Mouse (Mus musculus) heart, postnatal 0 days (tissue): Measurements from ENCODE around the gene Hfm1. TPM values are rescaled to one million over a fixed set of nuclear protein-coding genes. Genes with fewer than 3 reads are reported as not detected.

Source experiments
- ATAC-seq: fragments of 200-750 bp; cut with Nextera tagmentation; 2 replicates; pipeline ENCODE4 v1.8.0; 2017; ENCODE audit warnings: low read depth, moderate number of reproducible peaks, moderate library complexity; ENCODE audit not compliant: insufficient read depth
- DNase-seq: peaks from one replicate; pipeline ENCODE4 v3.0.0-alpha.2; 2016; ENCODE audit warnings: low spot score
- H3K27ac ChIP-seq: fragments of 300-500 bp; sonication (generic); 2 replicates; pipeline ENCODE4 v1.5.1; 2014; ENCODE audit warnings: low read depth, mild to moderate bottlenecking
- H3K27me3 ChIP-seq: fragments of 300-500 bp; sonication (generic); 2 replicates; pipeline ENCODE4 v1.6.1; 2014; ENCODE audit warnings: low read length, mixed read lengths; ENCODE audit not compliant: control insufficient read depth, insufficient read depth
- H3K36me3 ChIP-seq: fragments of 300-500 bp; sonication (generic); replicated peaks from 2 replicates; pipeline ENCODE4 v1.6.1; 2014; ENCODE audit warnings: low read length, mixed read lengths; ENCODE audit not compliant: control insufficient read depth, insufficient read depth
- H3K4me1 ChIP-seq: fragments of 300-500 bp; sonication (generic); 2 replicates; pipeline ENCODE4 v1.6.1; 2014; ENCODE audit warnings: antibody characterized with exemption; ENCODE audit not compliant: control insufficient read depth, insufficient read depth
- H3K4me2 ChIP-seq: fragments of 300-500 bp; sonication (generic); 2 replicates; pipeline ENCODE4 v1.6.1; 2014; ENCODE audit warnings: low read depth, mild to moderate bottlenecking, low read length, moderate library complexity
- H3K4me3 ChIP-seq: fragments of 300-500 bp; sonication (generic); 2 replicates; pipeline ENCODE4 v1.5.1; 2014; ENCODE audit warnings: low read depth, low read length
- H3K9ac ChIP-seq: fragments of 300-500 bp; sonication (generic); replicated peaks from 2 replicates; pipeline ENCODE4 v1.6.1; 2014; ENCODE audit warnings: low read depth, low read length, mixed read lengths
- H3K9me3 ChIP-seq: fragments of 300-500 bp; sonication (generic); replicated peaks from 2 replicates; pipeline ENCODE4 v1.6.1; 2016; ENCODE audit warnings: low read length; ENCODE audit not compliant: control insufficient read depth
- CTCF ChIP-seq: IDR thresholded peaks from 2 replicates; pipeline ENCODE4 v1.5.1; 2016; ENCODE audit warnings: antibody characterized with exemption, control low read depth, low read depth
- EP300 ChIP-seq: IDR thresholded peaks from 2 replicates; pipeline ENCODE4 v1.6.1; 2016; ENCODE audit warnings: antibody characterized with exemption, low read depth
- WGBS: fragments of 180-500 bp; shearing (Covaris S2); extraction: QIAGEN DNeasy Blood & Tissue Kit; methylation state at CpG from one replicate; pipeline ENCODE4 v1.1.7; 2014; 5-methylcytosine and 5-hydroxymethylcytosine counted together
- polyA plus RNA-seq: library from polyadenylated mRNA; unstranded; fragments of >200 nt; fragmentation: Nextera tagmentation; extraction: Ambion mirVana; gene quantifications from 2 replicates; pipeline ENCODE4 v1.2.1, GENCODE M21; 2015
- total RNA-seq: library from RNA; depleted of rRNA; stranded (reverse); fragments of >200 nt; gene quantifications from 2 replicates; pipeline ENCODE4 v1.2.3, GENCODE M21; 2014; ENCODE audit warnings: low replicate concordance

The Hfm1 gene
- total and polyA plus RNA-seq, 2 experiments from 2014 or later = 0.25 TPM; not detected in 1

- no peaks in the 10 kb centered on the region for H3K9me3 ChIP-seq
- peak; percentile 63 for DNase-seq
- no peak overlapping the region for H3K9ac ChIP-seq
- H3K4me3 ChIP-seq = no peak overlapping the region
- H3K36me3 ChIP-seq = no peaks in the 10 kb centered on the region
- under 1% methylated on average over 12 of the region's 12 CpGs for WGBS
- peak; percentile 78 for TF ChIP-seq CTCF
- TF ChIP-seq EP300 = no peak
- 0 out of 2 replicates have a peak overlapping the region, but pooled peaks have one; percentile 53 for H3K4me2 ChIP-seq
- H3K27ac ChIP-seq = no peak overlapping the region
- no peaks in the 10 kb centered on the region for H3K4me1 ChIP-seq
- peak; percentile 76 for ATAC-seq
- H3K27me3 ChIP-seq = no peaks in the 10 kb centered on the region
These were observed 123.0 kb downstream of the Hfm1 start for GRCm38 (mm10) chr5:106803094-106803493.

DNA sequence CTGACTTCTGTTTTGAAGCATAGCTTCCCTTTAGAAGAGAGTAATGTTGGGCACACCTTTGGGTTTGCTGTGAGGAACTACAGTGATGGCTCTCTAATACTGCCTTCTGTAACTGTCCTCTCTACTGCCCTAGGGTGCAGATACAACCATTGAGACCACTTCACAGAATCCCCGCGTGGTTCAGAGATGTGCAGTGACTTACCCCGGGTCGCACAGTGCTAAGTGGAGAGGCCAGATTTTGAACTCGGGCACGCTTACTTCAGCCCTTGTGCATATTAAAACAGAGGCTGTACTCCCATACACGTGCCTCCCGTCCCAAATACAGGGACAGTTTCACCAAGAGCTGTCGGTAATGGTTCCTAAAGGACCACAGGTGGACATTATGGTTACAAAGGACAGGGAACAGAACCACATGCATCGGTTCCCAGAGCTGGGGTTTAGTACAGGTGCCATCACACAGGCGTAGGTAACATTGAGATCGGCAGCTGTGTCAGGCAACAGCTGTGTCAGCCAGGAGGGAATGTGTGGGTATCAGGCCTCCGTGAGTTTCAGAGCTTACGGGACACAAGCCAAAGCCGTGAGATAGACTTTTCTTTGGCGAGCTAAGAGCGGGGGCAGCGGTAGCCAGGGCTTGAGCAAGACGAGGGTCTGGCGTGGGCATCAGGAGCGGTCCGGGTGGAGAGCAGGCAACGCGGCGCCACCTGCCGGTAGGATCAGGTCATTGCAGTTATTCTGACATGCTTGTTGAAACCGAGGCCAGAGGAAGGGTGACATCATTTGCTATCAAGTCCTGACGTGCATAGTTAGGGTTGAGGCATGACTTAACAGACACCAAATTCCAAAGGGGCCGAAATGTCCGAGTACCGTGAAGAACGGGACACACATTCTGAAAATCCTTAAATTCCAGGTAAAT is 124.0 kb downstream of the Hfm1 start:
- WGBS = 5% methylated on average over 32 of the region's 32 CpGs
- ATAC-seq = peak; percentile 74
- TF ChIP-seq EP300 = no peak
- peak; percentile 93 for TF ChIP-seq CTCF

DNA sequence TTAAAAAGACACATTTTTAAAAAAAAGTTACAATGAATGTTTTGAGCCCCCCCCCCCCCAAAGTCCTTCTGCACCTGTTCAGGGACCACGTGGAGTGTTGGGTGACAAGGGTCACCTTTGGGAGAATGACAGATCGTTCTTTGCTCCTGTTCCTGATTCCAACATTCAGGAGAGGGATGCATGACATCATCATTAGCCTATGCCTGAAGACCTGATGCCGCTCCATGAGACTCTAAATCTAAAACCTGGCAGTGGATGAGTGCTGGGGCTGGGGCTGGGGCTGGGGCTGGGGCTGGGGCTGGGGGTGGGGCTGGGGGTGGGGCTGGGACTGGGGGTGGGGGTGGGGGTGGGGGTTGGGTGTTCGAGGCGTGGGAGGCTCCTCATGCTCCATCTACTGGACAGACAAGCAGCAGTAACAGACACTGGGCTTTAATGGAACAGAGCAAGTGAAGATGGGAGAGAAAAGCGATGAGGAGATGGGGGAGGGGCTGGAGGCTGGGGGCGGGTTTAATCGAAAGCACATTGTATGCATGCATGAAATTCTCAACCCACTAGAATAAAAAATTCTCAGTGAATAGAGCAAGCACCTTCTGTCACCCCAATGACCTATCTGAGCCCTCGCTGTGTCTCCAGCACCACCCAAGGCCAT is 124.8 kb downstream of the Hfm1 start:
- no peak for ATAC-seq
- Histone ChIP-seq H3K9ac (no peak overlapping the region), H3K4me3 (no peak overlapping the region), H3K9me3 (no peaks in the 10 kb centered on the region), H3K36me3 (no peaks in the 10 kb centered on the region), H3K27ac (no peak overlapping the region), H3K4me1 (no peaks in the 10 kb centered on the region), H3K4me2 (no peak overlapping the region), H3K27me3 (no peaks in the 10 kb centered on the region)
- TF ChIP-seq EP300 = no peak
- TF ChIP-seq CTCF = no peak
- no peak for DNase-seq
- 19% methylated on average over 9 of the region's 9 CpGs for WGBS

More for the DNA sequence above, 124.0 kb downstream of the Hfm1 start:
- Histone ChIP-seq H3K9ac (no peak overlapping the region), H3K27ac (no peak overlapping the region), H3K27me3 (no peaks in the 10 kb centered on the region), H3K36me3 (no peaks in the 10 kb centered on the region), H3K4me1 (no peaks in the 10 kb centered on the region), H3K4me3 (peak overlapping the region; percentile 20; the same call in 1 of the 2 replicates), H3K4me2 (peak overlapping the region; percentile 53), H3K9me3 (no peaks in the 10 kb centered on the region)
- DNase-seq = peak; percentile 90

DNA sequence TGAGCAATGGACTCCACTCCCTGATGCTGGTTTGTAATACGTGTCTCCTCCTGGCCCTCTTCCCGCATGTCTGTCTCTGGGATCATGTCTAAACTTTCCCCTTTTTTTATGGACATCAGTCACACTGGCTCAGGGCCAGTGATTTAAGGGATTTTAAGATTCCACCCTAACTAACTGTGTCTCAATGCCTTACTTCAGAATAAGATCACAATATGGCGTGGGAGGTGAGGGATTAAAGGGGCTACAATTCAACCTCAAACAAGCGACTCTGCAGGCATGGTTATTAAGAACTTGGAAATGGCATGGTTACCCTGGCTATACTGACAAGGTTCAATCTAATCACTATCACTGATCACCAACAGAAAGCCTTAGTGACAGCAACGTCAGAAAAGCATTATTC is 128.2 kb downstream of the Hfm1 start:
- 75% methylated on average over 5 of the region's 5 CpGs for WGBS
- TF ChIP-seq CTCF = no peak
- TF ChIP-seq EP300 = no peak
- no peaks in the 10 kb centered on the region for H3K27me3 ChIP-seq
- H3K9ac ChIP-seq = no peak overlapping the region
- ATAC-seq (no peak), DNase-seq (no peak)
- H3K36me3 ChIP-seq = no peaks in the 10 kb centered on the region
- no peak overlapping the region for H3K4me2 ChIP-seq
- H3K4me1 ChIP-seq = no peaks in the 10 kb centered on the region
- H3K27ac ChIP-seq = no peak overlapping the region
- H3K9me3 ChIP-seq = no peaks in the 10 kb centered on the region
- no peak overlapping the region for H3K4me3 ChIP-seq

DNA sequence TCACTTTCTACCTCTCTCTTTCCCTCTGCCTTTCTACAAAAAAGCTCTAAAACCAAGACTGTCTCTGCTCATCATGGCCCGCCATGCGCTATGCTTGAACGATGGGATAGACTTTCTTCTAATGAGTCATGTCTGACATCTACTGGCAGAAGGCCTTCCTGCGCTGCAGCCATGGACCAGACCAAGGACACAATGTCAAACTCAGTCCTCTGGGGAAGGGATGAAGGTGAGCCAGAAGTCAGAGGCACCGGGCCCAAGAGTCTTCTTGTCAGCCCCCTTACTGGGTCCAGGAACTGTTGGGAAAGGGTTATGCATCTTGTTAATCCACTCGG is 134.9 kb downstream of the Hfm1 start:
- peak; percentile 78 for ATAC-seq
- H3K9me3 ChIP-seq = no peaks in the 10 kb centered on the region
- whole genome bisulfite sequencing = 9% methylated on average over 6 of the region's 6 CpGs
- H3K36me3 ChIP-seq = no peaks in the 10 kb centered on the region
- no peaks in the 10 kb centered on the region for H3K4me1 ChIP-seq
- H3K4me3 ChIP-seq = no peak overlapping the region
- no peak overlapping the region for H3K9ac ChIP-seq
- H3K27ac ChIP-seq = no peak overlapping the region
- peak; percentile 56 for DNase-seq
- TF ChIP-seq CTCF = peak; percentile 86
- no peak for TF ChIP-seq EP300
- no peaks in the 10 kb centered on the region for H3K27me3 ChIP-seq
- H3K4me2 ChIP-seq = no peak overlapping the region
